20 mouse cellular contexts compared by ENCODE assay signal in the genomic region with DNA sequence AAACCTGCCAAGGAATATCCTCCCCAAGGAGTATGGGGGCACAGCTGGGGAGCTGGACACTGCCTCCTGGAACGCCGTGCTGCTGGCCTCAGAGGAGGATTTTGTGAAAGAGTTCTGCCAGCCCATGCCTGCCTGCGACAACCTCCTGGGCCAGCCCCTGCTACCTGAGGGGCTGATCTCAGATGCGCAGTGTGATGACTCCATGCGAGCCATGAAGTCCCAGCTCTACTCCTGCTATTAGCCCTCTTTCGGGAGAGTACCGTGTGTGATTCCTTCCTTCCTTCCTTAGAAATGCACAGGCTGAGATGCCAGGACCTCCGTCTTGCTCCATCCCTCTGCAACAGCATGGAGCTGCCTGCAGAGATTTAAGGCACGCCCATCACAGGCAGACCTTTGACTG.
"Had no signal": no experiment of that assay in that cellular context is flagged by ENCODE, and none has a peak within 500 bp of the region (broad histone marks: within the 10 kb centered on the region; RNA-seq: fewer than 3 reads in every experiment).

No protein-coding gene starts in this region.

- H3K4me2 ChIP-seq: heart, embryonic 12.5 days; hindbrain, embryonic 13.5 days; hindbrain, embryonic 15.5 days; limb, embryonic 12.5 days; liver, embryonic 11.5 days had no signal

- DNase-seq: gastrocnemius, postnatal 14 days; gastrocnemius, postnatal 36 days; heart, postnatal 10 days; heart, postnatal 36 days; kidney, adult 11 months; kidney, adult 8-10 months; kidney, postnatal 10 days; kidney, postnatal 25 days; kidney, postnatal 4 days; liver had no signal

- H3K27ac ChIP-seq: hindbrain, embryonic 13.5 days; hindbrain, embryonic 15.5 days; hindbrain, postnatal 0 days; left cerebral cortex, adult 2 months; limb, embryonic 10.5 days; limb, embryonic 12.5 days; liver, embryonic 14.5 days had no signal

- H3K4me3 ChIP-seq: heart, embryonic 12.5 days; hindbrain, embryonic 13.5 days; hindbrain, embryonic 15.5 days; layer of hippocampus, adult 2 months; left cerebral cortex, adult 2 months; limb, embryonic 10.5 days; limb, embryonic 12.5 days had no signal

- H3K9me3 ChIP-seq: hindbrain, embryonic 13.5 days; hindbrain, embryonic 15.5 days; limb, embryonic 10.5 days had no signal

- H3K27me3 ChIP-seq: heart, embryonic 12.5 days; hindbrain, embryonic 13.5 days; hindbrain, embryonic 15.5 days; limb, embryonic 12.5 days had no signal

- H3K9ac ChIP-seq: heart, embryonic 12.5 days; hindbrain, embryonic 13.5 days; hindbrain, embryonic 15.5 days; limb, embryonic 12.5 days; liver, embryonic 14.5 days had no signal

- H3K4me1 ChIP-seq: heart, embryonic 12.5 days; hindbrain, embryonic 13.5 days; hindbrain, embryonic 15.5 days; limb, embryonic 10.5 days; limb, embryonic 12.5 days had no signal
